Mouse (Mus musculus) left cerebral cortex, postnatal 36 days (tissue): ENCODE data around the gene Pcx. TPM values are rescaled to one million over a fixed set of nuclear protein-coding genes. Genes with fewer than 3 reads are reported as not detected.

Experiments
- DNase-seq, 2 experiments: peaks; one replicate each; pipeline ENCODE4 v3.0.0; 2021 to 2022; ENCODE audit warnings: low spot score in 2 of 2, mixed read lengths in 1 of 2
- intact Hi-C: fragments of 180-260 bp; cut with DNase I; formaldehyde crosslinking; loops from one replicate; pipeline ENCODE4 v1.15.1; 2025
- total RNA-seq, 2 experiments: library from RNA; stranded (reverse); gene quantifications; 2 replicates each; pipeline ENCODE4 v1.2.3; 2021

Pcx gene
- total RNA-seq, 2 experiments from 2014 or later = 73.3 TPM

DNA sequence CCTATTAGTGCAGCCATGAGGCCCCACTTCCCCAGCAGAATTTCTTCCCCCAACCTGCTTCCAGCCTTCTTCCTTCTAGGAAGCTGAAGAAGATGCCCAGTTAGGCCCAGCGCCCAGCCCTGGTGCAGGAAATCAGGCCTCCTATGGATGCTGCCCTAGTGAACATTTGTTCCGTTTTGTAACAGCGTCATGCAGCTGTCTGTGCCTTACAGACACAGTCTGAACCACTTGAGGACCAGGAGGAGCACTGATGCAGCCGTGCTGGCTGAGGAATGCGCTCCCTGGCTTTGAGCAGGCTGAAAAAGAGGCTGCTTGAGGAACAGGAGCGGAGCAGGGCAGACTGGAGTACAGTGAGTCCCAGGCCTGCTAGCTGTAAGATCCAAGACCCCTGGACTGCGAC lies 15.6 kb upstream of the Pcx start:
- intact Hi-C loops = loop anchor here (5.0 kb wide), 2 partner anchors 133 to 248 kb away; partner anchors contain the start of gene Rce1
- DNase-seq = no peak

DNA sequence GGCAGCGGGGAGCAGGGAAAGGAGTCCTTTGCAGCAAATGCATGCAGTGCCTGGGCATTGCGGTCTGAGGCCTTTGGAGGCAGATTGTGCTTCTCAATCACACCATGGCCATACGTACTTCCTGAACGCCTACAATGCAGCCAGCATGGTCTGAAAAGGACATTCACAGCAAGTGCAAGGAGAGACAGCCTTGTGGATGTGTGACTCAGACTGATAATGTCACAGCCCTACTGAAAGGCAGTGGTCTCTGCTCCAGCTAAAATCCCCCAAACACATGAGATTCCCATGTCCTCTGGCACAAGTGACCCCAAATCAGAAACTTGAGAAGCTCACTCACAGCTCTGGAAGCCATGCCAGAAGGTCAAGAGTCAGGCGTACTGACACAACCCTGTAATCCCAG lies 14.5 kb upstream of the Pcx start:
- intact Hi-C loops = loop anchor here (5.0 kb wide), 2 partner anchors 131 to 246 kb away; partner anchors contain the start of gene Rce1
- no peak for DNase-seq

DNA sequence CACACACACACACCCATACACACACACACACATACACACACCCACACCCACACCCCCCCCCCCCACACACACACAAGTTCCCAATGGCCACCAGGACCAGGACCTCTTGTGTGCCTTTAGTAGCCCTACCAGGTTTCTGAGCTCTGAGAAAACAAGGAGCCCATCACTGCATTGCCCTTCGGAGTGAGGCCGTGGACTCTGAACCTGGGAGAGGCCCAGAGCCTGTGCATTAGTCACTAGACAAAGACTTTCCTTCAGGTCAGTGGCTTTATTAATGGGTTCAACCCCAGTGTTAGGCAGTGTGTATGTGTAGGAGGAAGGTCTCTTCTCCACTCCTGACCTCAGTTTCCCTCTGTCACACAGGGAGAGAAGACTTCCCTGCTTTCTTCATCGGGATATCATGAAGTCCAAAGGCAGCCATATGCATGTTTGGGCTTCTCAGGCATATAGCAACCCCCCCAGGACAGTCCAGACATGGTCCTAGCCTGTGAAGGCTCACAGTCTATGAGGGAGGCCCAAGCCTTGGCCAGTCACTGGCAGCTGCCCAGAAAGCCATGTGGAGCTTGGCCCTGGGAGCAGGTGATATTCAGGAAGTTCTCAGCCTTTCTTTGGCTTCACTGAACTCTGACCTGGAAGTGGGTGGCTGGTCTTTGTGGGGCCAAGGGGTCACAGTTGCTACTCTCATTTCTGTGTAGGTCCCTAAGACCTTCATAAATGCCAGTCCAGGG lies 13.6 kb upstream of the Pcx start:
- intact Hi-C loops = loop anchor here (5.0 kb wide), 2 partner anchors 131 to 246 kb away; partner anchors contain the start of gene Rce1

DNA sequence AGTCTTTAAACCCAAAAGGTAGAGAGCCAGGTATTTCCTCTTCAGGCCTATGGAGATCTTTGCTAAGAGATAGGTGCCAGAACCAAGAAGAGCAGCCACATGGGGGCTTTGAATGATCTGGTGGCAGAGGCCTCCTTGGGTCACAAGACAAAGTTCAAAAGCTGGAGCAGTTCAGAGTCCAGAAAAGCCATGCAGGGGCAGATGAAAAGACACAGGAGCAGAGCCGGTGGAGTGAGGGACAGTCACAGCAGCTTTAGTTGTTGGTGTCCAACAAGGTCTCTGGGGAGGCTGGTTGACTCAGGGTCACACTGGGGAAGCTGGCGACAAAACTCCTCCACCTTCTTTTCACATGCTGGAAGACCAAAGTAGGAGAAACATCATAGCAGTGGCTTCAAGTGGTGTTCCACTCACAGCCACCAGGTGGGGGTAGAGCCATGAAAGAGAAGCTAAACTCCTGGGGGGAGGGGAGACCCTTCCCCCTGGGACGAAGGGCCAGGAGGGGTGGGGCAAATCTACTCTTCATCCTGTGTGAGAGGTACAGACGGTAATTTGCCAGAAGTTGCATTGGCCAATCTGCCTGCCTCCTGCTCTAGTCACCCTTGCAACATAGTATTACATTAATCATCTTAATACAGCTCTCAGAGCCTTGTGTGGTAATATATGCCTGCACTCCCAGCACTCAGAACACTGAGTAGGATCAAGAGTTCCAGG lies 12.9 kb upstream of the Pcx start:
- intact Hi-C loops = loop anchor here (5.0 kb wide), 2 partner anchors 130 to 245 kb away; partner anchors contain the start of gene Rce1

More for the DNA sequence above, 13.6 kb upstream of the Pcx start:
- DNase-seq = no peak

DNA sequence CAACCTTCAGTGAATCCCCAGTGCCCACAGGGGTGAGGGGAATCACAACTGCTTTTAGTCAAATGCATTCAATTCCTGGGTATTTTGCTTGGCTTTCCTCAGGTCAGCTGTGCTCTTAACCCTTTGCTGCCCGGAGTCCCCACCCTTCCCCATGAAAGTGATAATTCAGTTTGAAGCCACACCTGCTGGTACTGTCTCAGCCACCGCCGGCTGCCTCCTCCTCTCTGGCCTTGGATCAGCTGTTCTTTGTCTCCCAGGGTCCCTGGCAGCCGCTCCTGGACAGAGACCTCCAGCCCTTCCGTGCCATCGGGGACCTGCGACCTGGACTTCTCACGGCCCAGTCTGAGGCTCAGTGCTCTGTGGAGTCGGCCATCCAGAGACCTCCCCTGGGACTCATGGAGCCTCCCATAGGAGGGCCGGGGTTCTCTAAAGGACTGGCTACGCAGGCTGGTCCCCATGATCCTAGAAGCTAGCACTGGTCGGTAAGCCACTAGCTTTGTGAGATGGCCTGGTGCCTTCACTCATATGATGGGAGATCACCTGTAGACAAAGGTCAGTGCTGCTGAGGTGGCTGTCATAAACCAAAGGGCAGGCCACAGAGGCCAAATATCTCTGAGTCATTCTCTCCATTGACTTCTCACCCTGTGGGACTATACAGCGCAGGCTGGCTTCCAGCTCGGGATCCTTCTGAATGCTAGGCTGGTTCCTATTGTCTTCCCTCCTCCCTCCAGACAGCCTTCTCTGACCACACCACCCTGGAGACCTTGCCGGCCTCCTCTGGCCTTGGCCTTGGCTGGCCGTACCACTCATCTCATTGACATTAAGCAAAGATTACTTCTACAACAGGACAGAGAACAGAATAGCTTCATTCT lies 12.0 kb upstream of the Pcx start, which contains the start of gene 2010003K11Rik:
2010003K11Rik (minus strand) TSS at position 522 of the 872 bp plus-strand sequence.
- no peak for DNase-seq
- intact Hi-C loops = loop anchor here (5.0 kb wide), 2 partner anchors 129 to 244 kb away; partner anchors contain the start of gene Rce1

More for the DNA sequence above, 12.9 kb upstream of the Pcx start:
- DNase-seq = peak; percentile 55 to 62

DNA sequence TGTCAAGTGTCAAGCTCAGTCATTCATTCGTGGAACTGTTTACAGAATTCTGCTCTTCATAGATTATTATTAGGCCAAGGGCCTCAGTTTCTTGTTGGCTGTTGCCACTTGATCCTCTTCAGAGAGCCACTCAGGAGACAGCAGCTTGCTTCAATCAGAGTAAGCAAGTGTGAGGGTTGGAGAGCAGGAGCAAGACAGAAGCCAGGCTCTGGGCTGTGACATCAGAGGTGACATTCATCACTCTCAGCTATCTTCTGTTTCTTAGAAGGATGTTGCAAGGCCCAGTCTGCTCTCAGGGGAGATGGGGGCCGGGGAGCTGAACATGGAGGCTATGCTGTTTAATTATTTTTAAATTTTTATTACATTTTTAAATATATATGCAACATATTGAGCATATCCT lies 7.6 kb upstream of the Pcx start:
- no peak for DNase-seq
- intact Hi-C loops = no loop called here

DNA sequence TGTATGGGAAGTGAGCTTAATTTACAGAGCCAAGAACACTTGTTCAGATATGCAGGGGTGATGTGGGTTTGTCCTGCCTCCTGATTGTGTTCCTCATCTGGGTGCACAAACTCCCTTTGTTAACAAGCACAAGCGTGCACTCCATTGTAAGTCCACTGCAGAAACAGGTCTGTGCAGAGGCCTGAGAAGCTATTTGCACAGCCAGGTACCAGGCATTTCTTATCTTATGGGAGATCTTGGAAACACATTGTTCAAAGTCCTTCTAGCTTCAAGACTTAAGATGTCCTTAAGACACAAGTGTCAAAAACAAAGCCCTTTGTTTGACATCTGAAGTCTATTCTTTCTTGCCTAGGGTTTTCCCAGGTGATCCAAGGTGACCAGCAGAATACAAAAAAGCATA lies 5.4 kb upstream of the Pcx start:
- intact Hi-C loops = no loop called here

DNA sequence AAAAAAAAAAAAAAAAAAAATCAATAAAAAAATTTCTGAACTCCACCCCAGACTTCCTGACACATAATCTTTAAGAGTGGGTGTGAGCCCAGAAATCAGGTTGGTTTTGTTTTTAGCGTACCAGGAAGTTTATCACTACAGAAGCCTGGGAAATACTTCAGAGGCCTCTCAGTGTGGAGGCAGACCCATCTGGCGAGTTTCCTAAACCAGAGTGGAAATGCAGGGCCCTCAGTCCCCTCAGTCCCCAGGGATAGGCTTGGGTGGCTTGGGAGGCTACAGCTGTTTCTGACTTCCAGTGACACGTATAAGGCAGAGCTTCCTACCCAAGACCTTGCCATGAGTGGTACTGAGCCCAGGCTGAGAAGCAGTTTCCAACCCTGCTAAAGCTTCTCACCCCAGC lies 2.5 kb upstream of the Pcx start:
- no peak for DNase-seq
- intact Hi-C loops = no loop called here

More for the DNA sequence above, 5.4 kb upstream of the Pcx start:
- DNase-seq = no peak

DNA sequence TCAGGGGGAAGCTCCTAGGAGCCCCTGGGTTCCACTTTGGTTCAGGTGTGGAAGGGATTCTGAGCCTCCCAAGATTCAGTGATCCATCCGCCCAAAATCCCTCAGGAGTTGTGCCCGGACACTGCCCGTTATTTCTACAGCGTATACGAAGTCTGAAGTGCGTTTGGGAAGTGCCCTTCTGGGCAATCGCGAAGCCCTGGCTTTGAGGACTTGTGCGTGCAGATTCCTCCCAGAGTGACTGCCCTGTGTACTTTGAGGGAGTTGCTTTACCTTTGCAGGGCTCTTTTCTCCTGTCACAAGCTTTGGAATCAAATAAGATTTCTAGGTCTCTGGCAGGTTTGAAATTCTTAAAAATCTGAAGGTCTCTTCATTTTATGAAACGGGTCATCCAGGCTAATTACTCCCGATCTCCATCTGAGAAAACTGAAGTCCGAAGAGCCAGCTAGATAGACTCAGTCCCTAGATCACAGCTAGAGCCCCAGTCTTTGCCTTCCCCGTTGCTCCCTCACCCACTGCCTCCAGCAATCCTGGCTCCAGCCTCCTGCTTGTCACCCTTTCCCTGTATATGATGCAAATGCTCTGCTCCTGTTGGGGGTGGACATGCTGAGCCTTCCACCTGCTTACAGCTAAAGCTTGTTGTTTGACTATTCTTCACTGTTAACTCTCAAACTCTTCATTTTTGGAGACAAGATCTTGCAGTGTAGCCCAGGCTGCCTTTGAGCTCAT lies 1.0 kb downstream of the Pcx start:
- DNase-seq = no peak
- intact Hi-C loops = no loop called here

DNA sequence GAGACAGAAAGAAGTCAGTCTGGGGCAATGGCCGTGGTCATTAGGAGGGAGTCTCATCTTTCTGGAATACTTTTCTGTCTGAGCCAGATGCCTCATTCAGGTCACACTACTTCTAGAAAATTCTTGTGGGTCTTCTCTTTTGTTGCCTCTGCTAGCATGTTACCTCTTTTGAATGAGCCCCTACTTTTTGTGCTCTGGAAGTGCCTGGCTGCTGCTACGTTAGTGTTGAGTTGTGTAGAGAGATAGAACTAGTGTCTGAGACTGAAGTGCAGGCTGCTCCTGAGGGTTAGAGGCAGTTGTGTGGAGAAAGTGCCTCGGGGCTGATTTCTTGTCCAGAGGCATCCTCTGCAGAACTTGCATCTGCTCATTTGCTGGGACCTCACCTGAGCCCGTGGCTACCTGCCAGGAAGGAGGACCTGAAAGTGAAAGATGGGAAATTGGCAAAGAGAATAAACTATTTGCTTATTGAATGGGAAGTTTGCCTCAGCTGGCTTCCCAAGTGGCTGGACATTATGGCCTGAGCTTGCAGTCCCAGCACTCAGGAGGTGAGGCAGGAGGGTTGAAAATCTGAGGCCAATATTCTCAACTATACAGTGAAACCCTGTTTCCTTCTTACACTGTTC lies 3.1 kb downstream of the Pcx start:
- no peak for DNase-seq
- intact Hi-C loops = no loop called here

DNA sequence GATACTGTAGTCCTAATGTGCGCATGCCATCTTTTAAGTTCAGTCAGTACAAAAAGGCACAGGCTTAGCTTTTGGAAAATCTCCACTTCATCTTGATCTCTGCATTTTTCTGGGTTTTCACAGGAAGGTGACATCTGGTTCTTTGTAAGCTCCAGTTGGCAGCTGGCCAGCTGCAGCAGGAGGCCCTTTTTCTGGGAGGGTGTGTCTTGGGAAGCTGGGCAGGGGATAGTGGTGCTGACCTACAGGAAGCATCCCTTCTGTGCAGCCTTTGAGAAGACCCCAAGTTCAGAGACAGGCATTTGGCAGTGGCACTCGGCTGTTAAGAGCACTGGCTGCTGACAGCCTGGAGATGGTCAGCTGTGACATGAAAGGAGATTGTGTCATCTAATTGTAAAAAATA lies 5.5 kb downstream of the Pcx start:
- DNase-seq = no peak
- intact Hi-C loops = no loop called here

DNA sequence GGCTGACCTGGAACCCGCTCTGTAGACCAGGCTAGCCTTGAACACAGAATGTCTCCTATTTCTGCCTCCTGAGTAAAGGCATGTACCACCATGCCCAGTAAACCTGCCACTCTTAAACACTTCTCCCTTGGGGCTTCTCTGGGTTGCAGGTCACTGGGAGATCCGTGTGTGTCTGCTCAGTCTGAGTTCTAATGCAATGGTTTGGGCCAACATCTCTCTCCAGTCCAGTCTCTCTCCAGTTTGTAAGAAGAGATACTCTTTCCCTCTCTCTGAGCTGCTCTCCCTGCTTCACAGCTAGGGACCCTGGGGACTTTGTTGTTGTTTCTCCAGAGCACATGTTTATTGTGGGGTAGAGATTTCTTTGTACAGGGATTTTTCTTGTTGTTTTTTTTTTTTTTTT lies 6.0 kb downstream of the Pcx start:
- intact Hi-C loops = no loop called here
- DNase-seq = no peak

DNA sequence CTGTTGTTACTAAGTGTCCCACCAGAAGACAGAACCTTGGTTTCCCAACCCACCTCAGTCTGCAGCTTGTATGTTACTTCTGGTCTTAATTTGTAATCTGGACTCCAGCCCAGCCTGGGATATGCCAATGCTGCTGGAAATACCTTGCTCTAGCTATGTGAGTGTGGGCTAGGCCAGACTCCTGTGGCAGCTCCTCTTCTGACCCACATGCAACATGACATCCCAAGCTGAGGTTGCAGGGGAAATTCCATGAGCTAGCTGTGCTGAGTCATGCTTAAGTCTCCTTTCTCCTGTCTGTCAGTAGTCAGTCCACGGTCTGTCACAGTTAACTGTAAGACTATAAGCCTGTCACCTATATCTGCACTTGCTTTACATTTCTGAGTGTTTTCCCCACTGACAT lies 7.2 kb downstream of the Pcx start:
- intact Hi-C loops = no loop called here
- DNase-seq = no peak

DNA sequence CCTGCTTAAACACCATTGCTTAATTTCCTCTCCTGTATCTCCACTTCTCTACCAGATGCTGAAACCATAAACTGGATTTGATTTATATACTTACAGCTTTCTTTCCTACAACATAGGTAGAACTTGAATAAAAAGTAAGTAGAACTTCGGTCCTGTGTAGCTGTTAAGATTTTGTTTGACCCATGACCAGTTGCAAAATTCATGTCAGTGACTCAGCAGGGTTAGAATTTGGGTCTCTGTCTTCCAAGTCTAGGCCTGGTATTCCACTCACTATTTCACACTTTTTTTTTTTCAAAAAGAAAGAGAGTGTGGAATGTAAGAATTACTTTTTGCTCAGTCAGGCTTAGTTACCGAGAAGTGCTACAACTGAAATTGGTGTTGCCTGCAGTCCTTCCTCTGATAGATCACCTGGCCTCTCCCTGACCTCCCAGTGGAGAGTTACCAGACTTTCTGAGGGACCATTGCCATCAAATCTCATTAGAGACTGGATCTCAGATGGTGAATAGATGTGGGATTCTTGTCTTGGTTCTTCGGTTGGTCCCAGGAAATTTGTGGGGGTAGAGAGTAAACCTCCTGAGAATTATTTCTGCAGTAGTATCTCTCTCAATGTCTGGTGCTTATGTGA lies 11.3 kb downstream of the Pcx start:
- no peak for DNase-seq
- intact Hi-C loops = no loop called here

DNA sequence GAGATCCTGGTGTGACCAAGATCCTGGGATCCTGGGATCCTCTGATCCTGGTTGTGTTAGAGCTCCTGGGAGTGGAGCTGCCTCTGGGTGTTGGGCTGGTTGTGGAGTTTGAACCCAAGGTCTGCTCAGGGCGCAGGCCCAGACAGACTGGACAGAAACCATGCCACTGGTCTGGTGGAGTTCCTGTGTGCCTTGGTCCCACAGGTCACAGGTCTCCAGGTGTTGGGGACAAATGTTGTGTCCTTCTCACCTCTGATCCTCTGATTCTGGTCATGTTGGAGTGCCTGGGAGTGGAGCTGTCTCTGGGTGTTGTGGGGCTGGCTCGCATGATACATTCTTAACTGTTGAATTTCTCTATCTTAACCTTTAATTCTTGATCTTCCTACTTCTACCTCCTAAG lies 24.4 kb downstream of the Pcx start:
- DNase-seq = no peak
- intact Hi-C loops = no loop called here

DNA sequence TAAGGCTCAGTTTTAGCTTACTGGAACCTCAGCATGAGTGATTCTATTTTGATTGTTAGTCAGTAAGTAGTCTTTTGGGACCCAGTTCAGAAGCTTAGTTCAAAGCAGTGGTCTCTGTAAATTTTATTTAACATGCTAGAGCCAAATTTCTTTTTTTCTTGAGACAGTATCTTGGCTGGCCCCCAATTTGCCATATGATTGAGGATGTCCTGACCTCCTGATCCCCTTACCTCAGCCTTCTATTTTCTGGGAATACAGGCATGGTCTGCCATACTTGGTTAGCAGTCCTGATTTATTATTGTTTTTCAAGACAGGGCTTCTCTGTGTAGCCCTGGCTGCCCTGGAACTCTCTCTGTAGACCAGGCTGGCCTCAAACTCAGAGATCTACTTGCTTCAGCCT lies 25.6 kb downstream of the Pcx start:
- intact Hi-C loops = no loop called here
- no peak for DNase-seq

DNA sequence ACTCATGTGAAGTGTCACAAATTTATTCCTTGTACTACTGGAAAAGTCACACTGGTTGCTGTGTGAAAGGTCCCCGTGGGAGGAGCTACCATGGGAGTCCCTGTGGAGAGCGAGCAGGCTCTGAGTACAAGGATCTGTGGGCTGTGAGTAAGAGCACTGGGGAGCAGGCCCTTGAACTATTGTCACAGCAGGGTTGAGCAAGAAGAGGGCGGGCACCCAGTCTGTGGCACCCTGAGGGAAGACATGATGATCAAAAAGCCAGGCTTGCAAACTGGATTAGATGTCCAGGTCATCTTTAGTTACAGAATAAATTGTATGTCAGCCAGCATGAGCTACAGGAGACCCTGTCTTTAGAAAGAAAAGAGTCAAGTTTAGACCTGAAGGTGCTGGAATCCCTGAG lies 26.3 kb downstream of the Pcx start:
- DNase-seq = no peak
- intact Hi-C loops = no loop called here

DNA sequence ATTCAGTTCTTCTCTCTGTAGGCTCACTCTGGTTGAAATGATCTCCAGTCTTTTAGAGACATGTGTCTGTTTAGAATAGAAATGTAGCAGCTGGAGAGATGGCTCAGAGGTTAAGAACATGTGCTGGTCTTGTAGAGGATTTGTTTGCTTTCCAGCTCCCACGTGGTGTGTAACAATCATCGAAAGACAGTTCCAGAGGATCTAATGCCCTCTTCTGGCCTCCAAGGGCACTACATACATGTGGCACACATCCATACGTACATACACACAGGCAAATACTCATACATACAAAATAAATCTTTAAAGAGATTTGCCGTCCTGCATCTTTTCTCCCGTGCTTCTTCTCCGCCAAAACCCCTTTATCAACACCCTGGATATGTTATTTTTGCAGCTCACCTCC lies 30.0 kb downstream of the Pcx start:
- no peak for DNase-seq
- intact Hi-C loops = no loop called here
